Mouse (Mus musculus): ENCODE measurements around the gene Alox12.

- TF ChIP-seq POLR2A (IDR thresholded peaks at IDR 0.05; ENCODE audit: insufficient read depth, low read length): no peak
- no peak for TF ChIP-seq CTCF (IDR thresholded peaks at IDR 0.05; ENCODE audit: low read depth, low read length)
- TF ChIP-seq EP300 (IDR thresholded peaks at IDR 0.05; ENCODE audit: insufficient read depth, low read depth, low read length): no peak
Measured at GRCm38 (mm10) chr11:70289236-70289635, 34.1 kb upstream of the Alox12 start.

All from ES-Bruce4 (cell line).